Mouse (Mus musculus) embryonic fibroblast, embryonic 13.5 days (primary cell): ENCODE measurements around the gene Erbb4.

Source experiments
- CTCF ChIP-seq: IDR thresholded peaks from 2 replicates; pipeline ENCODE4 v1.5.1; 2011; ENCODE audit warnings: mild to moderate bottlenecking, control low read depth, low read length, moderate library complexity, borderline replicate concordance; ENCODE audit not compliant: insufficient read depth
- POLR2A ChIP-seq: IDR thresholded peaks from 2 replicates; pipeline ENCODE4 v1.6.1; 2011; ENCODE audit warnings: low read depth, mild to moderate bottlenecking, control low read depth, low read length, moderate library complexity

GRCm38 (mm10) chr1:68859480-68859879, 248.4 kb downstream of the Erbb4 start:
- TF ChIP-seq POLR2A (no peak), CTCF (no peak)
